Mouse (Mus musculus) bone marrow, adult 2 months (tissue): ENCODE measurements around the gene Kctd10.

Experiments used
- CTCF ChIP-seq: fragments of 200-500 bp; IDR thresholded peaks from 2 replicates; pipeline ENCODE4 v1.5.1; 2011; ENCODE audit warnings: low read length, control low read depth; ENCODE audit not compliant: control insufficient read depth, insufficient read depth
- POLR2A ChIP-seq: fragments of 200-500 bp; IDR thresholded peaks from 2 replicates; pipeline ENCODE4 v1.6.1; 2011; ENCODE audit warnings: low read depth, mild to moderate bottlenecking, control low read depth, low read length, borderline replicate concordance; ENCODE audit not compliant: control insufficient read depth

- TF ChIP-seq POLR2A (no peak), CTCF (no peak)
Measured at GRCm38 (mm10) chr5:114379763-114380162, 545 bp downstream of the Kctd10 start.
